Mouse (Mus musculus) mature B cell (primary cell): ENCODE data around the gene 1110051M20Rik.
"Not testable (repeated sequence)": the region's sequence is repeated elsewhere in the genome, so short reads cannot be mapped to it uniquely, and the experiment has no call there.

ENCODE experiments used
- in situ Hi-C: fragments of 300-500 bp; cut with MboI; formaldehyde crosslinking; loops from 2 replicates; pipeline ENCODE4 v1.14.3; 2019

Gene 1110051M20Rik

DNA sequence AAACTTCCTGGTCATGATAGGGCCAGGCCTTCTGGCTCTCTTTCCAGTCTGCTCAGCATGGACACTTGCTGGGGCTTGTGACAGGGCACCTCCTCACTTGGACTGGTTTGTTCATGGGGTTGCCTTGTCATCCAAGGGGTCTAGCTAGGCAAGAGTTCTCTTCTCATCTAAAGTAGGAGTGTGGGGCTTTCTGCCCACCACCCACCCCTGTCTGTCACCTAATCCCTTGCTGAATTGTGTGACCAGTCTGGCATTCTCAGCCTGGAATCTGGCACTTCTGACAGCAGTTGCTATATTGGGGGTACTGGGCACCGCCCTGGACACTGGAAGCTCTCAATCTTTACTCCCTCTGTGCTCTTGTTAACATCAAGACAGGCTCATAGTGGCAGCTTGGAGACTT lies 185.0 kb downstream of the 1110051M20Rik start:
- in situ Hi-C loops = no loop called here

DNA sequence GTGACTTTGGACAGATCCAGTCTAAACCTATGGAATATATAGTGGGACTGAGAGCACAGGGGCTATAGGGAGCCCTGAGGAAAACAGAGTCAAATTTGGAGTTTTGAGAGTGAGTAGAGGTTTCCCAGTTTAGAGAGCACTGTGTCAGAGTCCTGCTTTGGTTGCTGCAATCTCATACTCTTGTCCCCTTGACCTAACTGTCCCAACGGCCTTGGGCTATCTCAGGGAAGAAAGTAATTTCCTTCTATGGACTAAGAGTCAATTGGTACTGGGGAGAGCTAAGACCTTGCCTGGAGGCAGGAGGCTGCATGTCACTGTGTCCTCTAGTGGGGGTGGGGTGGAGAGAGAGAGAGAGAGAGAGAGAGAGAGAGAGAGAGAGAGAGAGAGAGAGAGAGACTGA lies 185.7 kb downstream of the 1110051M20Rik start:
- in situ Hi-C loops = no loop called here

DNA sequence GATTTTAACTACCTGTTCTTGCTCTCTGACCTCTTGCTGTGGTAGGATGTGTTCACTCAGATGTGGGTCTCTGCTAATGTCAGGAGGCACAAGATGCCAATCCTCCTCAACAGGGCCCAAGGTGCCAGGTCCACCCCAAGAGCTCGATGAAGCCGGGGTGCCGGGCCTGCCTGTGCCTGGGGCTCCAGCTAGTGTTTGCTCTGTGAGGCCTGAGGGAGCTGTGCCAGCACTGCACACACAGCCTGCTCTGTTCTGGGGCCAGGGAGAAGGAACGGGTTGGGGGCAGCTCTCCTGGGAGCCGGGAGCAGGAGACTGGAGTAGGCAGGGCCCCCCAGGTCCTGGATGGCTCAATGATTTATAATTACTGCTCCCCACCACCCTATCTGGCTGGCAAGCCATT lies 186.4 kb downstream of the 1110051M20Rik start:
- in situ Hi-C loops = no loop called here

- in situ Hi-C loops = no loop called here
Observed at GRCm38 (mm10) chr2:91257126-91257980, 187.2 kb downstream of the 1110051M20Rik start.

GRCm38 (mm10) chr2:91256256-91257125 lies 188.0 kb downstream of the 1110051M20Rik start:
- in situ Hi-C loops = no loop called here

DNA sequence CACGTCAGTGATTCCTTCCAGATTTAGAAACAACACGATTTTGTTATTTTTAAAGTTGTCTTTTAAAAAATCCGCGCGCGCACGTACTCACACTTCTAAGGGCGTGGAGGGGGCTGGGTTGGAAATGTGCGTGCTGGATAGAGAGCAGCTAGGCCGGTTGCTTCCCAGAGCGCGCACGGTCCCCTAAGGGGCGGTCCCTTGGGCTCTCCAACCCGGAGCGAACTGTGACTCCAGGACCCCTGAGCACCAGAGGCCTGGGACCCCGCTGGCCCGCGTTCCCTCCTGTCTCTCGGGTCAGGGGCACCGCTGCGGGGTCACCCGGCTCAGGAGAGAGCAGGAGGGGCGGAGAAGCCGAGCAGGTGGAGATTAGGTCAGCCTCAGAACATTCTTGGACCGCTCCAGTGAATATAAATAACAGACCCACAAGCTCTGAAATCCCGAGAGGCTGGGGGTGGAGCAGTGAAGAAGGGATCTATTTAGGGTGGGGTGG lies 188.8 kb downstream of the 1110051M20Rik start, which contains the start of gene Pacsin3:
Gene Pacsin3 (plus strand): TSS at position 294 of the 490 bp plus-strand sequence.
- in situ Hi-C loops = no loop called here

- in situ Hi-C loops = no loop called here
Observed at GRCm38 (mm10) chr2:91254725-91255380, 189.7 kb downstream of the 1110051M20Rik start.

DNA sequence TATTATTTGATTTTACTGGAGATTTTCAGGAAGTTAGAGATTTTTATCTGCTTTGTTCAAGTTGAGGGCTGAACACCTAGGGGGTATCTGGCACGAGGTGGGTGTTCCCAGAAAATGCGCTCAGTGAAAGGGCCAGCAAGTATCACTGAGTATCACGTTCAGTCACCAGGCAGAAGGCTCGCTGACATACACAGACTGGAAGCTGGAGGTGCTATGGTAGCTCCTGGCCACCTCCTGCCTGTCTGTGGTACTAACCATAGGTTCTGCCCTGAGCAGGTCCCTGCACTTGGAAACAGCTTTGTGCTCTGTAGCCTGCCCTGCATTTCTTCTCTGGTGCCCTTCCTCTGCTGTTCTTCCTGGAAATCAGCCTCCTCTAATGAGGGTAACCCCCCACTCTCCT lies 192.0 kb downstream of the 1110051M20Rik start:
- in situ Hi-C loops = no loop called here

- in situ Hi-C loops = no loop called here
Observed at GRCm38 (mm10) chr2:91252001-91252400, 192.5 kb downstream of the 1110051M20Rik start.

DNA sequence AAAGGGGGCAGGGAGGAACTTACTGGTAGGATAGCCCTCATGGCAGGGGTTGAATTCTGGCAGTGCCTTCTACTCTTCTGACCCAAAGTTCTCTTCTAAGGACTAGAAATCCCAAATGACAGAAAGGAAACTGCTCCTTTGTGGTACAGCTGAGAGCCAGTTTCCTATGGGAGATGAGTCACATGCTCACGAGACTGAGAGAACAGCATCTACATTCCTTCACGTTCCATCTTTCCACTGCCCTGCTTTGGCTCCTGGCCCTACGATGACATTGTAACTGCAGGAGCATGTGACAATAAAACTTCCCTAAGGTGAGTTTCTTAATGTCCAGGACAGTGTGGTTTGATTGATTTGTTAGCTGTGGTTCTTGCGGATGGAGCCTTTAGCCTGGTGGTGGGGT lies 196.1 kb downstream of the 1110051M20Rik start:
- in situ Hi-C loops = no loop called here

GRCm38 (mm10) chr2:91244557-91245228 lies 199.8 kb downstream of the 1110051M20Rik start:
- in situ Hi-C loops = no loop called here

- in situ Hi-C loops = no loop called here
Observed at GRCm38 (mm10) chr2:91243416-91243815, 201.1 kb downstream of the 1110051M20Rik start.

DNA sequence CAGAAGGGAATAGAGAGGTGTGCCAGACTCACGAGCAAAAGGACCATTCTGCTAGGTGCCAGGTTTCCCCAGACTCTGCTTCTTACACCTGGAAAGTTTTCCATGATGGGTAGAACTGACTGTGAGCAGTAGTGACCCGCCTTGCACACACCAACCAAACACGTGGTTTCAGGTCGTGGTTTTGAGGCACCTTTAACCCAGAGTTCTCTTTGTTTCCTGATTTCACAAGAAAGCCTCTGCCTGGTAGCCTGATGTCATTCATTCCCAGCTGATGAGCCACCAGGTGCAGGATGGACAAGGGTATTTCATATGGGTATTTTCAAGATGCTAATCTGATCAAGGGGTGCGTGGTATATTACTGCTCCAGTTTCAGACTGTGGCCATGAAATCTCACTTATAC lies 202.0 kb downstream of the 1110051M20Rik start:
- in situ Hi-C loops = no loop called here

DNA sequence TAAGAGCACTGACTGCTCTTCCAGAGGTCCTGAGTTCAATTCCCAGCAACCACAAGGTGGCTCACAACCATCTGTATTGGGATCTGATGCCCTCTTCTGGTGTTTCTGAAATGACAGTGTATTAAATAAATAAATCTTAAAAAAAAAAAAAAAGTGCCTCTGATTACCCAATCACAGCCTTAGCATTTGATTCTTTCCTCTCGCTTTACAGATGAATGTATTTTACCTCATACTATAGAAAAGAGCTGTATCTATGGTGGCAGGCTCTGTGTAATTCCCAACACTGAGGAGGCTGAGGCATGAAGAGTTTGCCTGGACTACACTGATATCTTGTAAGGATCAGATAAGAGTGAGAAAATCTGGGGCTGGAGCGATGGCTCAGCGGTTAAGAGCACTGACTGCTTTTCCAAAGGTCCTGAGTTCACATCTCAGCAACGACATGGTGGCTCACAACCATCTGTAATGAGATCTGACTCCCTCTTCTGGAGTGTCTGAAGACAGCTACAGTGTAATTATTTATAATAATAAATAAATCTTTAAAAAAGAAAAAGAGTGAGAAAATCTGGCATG lies 206.9 kb downstream of the 1110051M20Rik start:
- in situ Hi-C loops = not testable (repeated sequence)

- in situ Hi-C loops = no loop called here
Observed at GRCm38 (mm10) chr2:91236601-91237510, 207.6 kb downstream of the 1110051M20Rik start, which contains the start of gene Ddb2. Gene Ddb2 (minus strand): TSS chr2:91236982.

GRCm38 (mm10) chr2:91229735-91230134 lies 214.8 kb downstream of the 1110051M20Rik start:
- in situ Hi-C loops = no loop called here
